Mouse (Mus musculus): ENCODE results near the gene Krtap5-1. TPM values are rescaled to one million over a fixed set of nuclear protein-coding genes. Genes with fewer than 3 reads are reported as not detected.
"Not testable (repeated sequence)": the region's sequence is repeated elsewhere in the genome, so short reads cannot be mapped to it uniquely, and the experiment has no call there.

Krtap5-1 gene
- polyA plus RNA-seq, 1 experiment from 2014 or later = not detected

DNA sequence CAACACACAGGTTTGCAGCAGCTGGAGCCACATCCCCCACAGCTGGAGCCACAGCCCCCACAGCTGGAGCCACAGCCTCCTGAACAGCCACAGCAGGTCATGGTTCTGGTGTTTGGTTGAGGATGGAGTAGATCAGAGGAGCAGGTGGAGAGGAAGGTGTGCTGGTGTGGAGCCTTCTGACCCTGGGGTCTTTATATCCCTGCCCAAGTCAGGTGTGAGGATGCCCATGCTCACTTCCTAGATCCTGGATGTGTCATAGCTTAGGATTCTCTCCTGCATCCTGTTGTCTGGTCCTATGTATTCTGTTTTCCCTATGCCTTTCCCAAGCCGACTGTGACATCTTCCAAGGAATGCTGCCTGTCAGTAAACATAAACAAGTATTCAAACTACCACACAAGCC is 38.7 kb downstream of the Krtap5-1 start, which contains the start of gene Gm2431:
Gene Gm2431, minus strand, starts transcription at position 101 of the 400 bp plus-strand sequence.
- not testable (repeated sequence) for H3K4me1 ChIP-seq (ENCODE audit: control insufficient read depth, insufficient read depth, low read length); ATAC-seq (ENCODE audit: insufficient number of reproducible peaks, insufficient read depth, low FRiP score, low read depth); H3K9ac ChIP-seq (replicated peaks; ENCODE audit: low read depth, low read length); H3K4me2 ChIP-seq (replicated peaks; ENCODE audit: low read depth, low read length); H3K36me3 ChIP-seq (ENCODE audit: control insufficient read depth, insufficient read depth, low read length); H3K27ac ChIP-seq (ENCODE audit: low read length); H3K9me3 ChIP-seq (ENCODE audit: control insufficient read depth, low read depth, low read length); H3K4me3 ChIP-seq (ENCODE audit: low read depth, low read length); H3K27me3 ChIP-seq (ENCODE audit: control insufficient read depth, insufficient read depth, low read length)
- WGBS = 29% methylated on average over 1 of the region's 1 CpGs

DNA sequence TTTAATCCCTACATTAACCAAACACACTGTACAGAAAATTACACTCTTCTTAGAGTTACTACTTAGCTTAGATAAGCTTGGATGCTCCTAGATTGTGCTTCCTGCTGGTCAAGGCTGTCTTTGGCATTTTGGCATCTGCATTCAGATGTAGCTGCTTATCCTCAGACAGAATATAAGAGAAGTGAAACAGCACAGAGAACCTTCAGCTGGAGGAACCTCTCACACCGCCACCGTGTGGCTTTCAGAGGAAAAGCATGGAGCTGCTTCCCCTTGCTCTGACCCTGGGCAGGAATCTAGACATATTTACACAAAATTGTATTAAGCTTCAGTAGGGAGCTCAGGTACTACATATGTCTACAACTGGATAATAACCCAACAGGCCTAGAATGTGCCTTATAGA is 41.4 kb downstream of the Krtap5-1 start:
- H3K27me3 ChIP-seq (ENCODE audit: control insufficient read depth, insufficient read depth, low read length) = no peaks in the 10 kb centered on the region
- H3K27ac ChIP-seq (ENCODE audit: low read length) = no peak overlapping the region
- H3K4me2 ChIP-seq (replicated peaks; ENCODE audit: low read depth, low read length) = no peak overlapping the region
- no peak overlapping the region for H3K4me3 ChIP-seq (ENCODE audit: low read depth, low read length)
- H3K9ac ChIP-seq (replicated peaks; ENCODE audit: low read depth, low read length) = no peak overlapping the region
- no peaks in the 10 kb centered on the region for H3K36me3 ChIP-seq (ENCODE audit: control insufficient read depth, insufficient read depth, low read length)
- WGBS = 2% methylated on average over 2 of the region's 2 CpGs
- no peaks in the 10 kb centered on the region for H3K4me1 ChIP-seq (ENCODE audit: control insufficient read depth, insufficient read depth, low read length)
- no peaks in the 10 kb centered on the region for H3K9me3 ChIP-seq (ENCODE audit: control insufficient read depth, low read depth, low read length)
- ATAC-seq (ENCODE audit: insufficient number of reproducible peaks, insufficient read depth, low FRiP score, low read depth) = no peak

DNA sequence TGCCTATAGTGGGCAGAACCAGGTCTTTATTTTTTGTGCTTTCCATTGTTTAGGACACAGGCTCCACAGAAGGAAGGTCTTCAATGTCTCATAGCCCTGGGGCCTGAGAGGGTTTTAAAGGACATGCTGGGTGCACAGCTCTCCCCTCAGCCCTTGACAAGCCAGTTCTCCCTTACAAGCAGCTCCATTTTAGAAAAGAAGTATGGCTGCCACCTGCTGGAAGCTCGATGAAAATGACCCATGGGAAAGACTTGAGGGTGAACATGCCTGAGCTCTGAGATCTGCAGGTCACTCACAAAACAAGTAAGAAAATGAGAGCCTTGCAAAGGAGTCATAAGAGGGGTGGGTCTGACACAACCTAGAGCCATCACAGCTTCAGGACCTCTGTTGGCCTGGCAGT is 47.1 kb downstream of the Krtap5-1 start:
- H3K36me3 ChIP-seq (ENCODE audit: control insufficient read depth, insufficient read depth, low read length) = no peaks in the 10 kb centered on the region
- H3K4me1 ChIP-seq (ENCODE audit: control insufficient read depth, insufficient read depth, low read length) = no peaks in the 10 kb centered on the region
- no peaks in the 10 kb centered on the region for H3K9me3 ChIP-seq (ENCODE audit: control insufficient read depth, low read depth, low read length)
- H3K4me2 ChIP-seq (replicated peaks; ENCODE audit: low read depth, low read length) = no peak overlapping the region
- H3K9ac ChIP-seq (replicated peaks; ENCODE audit: low read depth, low read length) = no peak overlapping the region
- ATAC-seq (ENCODE audit: insufficient number of reproducible peaks, insufficient read depth, low FRiP score, low read depth) = no peak
- H3K4me3 ChIP-seq (ENCODE audit: low read depth, low read length) = no peak overlapping the region
- no peaks in the 10 kb centered on the region for H3K27me3 ChIP-seq (ENCODE audit: control insufficient read depth, insufficient read depth, low read length)
- WGBS = 0% methylated on average over 1 of the region's 1 CpGs
- H3K27ac ChIP-seq (ENCODE audit: low read length) = no peak overlapping the region

Other genes starting within 250 kb of the Krtap5-1 start
- gene Mob2, start 236.1 kb downstream of the Krtap5-1 start, polyA plus RNA-seq (2014; fragmentation: Nextera tagmentation; extraction: Ambion mirVana) = 66.8 and 68.2 TPM in 2 replicates
- gene Dusp8, start 201.3 kb downstream of the Krtap5-1 start, polyA plus RNA-seq (2014; fragmentation: Nextera tagmentation; extraction: Ambion mirVana) = 5.2 and 6.4 TPM in 2 replicates
- gene Gm45618, start 176.4 kb downstream of the Krtap5-1 start, polyA plus RNA-seq (2014; fragmentation: Nextera tagmentation; extraction: Ambion mirVana) = not detected in 2 replicates
- not detected in 2 replicates for gene Gm39115, start 161.1 kb downstream of the Krtap5-1 start, polyA plus RNA-seq (2014; fragmentation: Nextera tagmentation; extraction: Ambion mirVana)
- gene Gm45337, start 152.5 kb downstream of the Krtap5-1 start, polyA plus RNA-seq (2014; fragmentation: Nextera tagmentation; extraction: Ambion mirVana) = not detected in 2 replicates
- not detected in 2 replicates for gene Gm29735, start 140.0 kb downstream of the Krtap5-1 start, polyA plus RNA-seq (2014; fragmentation: Nextera tagmentation; extraction: Ambion mirVana)
- not detected in 2 replicates for gene Gm4553, start 131.4 kb downstream of the Krtap5-1 start, polyA plus RNA-seq (2014; fragmentation: Nextera tagmentation; extraction: Ambion mirVana)
- not detected in 2 replicates for gene Krtap5-2, start 121.1 kb downstream of the Krtap5-1 start, polyA plus RNA-seq (2014; fragmentation: Nextera tagmentation; extraction: Ambion mirVana)
- gene Gm10153, start 106.7 kb downstream of the Krtap5-1 start, polyA plus RNA-seq (2014; fragmentation: Nextera tagmentation; extraction: Ambion mirVana) = not detected in 2 replicates
- gene Krtap5-3, start 95.8 kb downstream of the Krtap5-1 start, polyA plus RNA-seq (2014; fragmentation: Nextera tagmentation; extraction: Ambion mirVana) = not detected in 2 replicates
- gene Gm7579, start 85.3 kb downstream of the Krtap5-1 start, polyA plus RNA-seq (2014; fragmentation: Nextera tagmentation; extraction: Ambion mirVana) = not detected in 2 replicates
- gene Krtap5-5, start 67.1 kb downstream of the Krtap5-1 start, polyA plus RNA-seq (2014; fragmentation: Nextera tagmentation; extraction: Ambion mirVana) = not detected in 2 replicates
- gene Gm40460, start 56.0 kb downstream of the Krtap5-1 start, polyA plus RNA-seq (2014; fragmentation: Nextera tagmentation; extraction: Ambion mirVana) = not detected in 2 replicates
- not detected in 2 replicates for gene Gm2431, start 38.8 kb downstream of the Krtap5-1 start, polyA plus RNA-seq (2014; fragmentation: Nextera tagmentation; extraction: Ambion mirVana)
- not detected in 2 replicates for gene Gm4559, start 22.8 kb downstream of the Krtap5-1 start, polyA plus RNA-seq (2014; fragmentation: Nextera tagmentation; extraction: Ambion mirVana)
- gene Krtap5-4, start 6.4 kb upstream of the Krtap5-1 start, polyA plus RNA-seq (2014; fragmentation: Nextera tagmentation; extraction: Ambion mirVana) = not detected in 2 replicates
- gene Ifitm10, start 76.6 kb upstream of the Krtap5-1 start, polyA plus RNA-seq (2014; fragmentation: Nextera tagmentation; extraction: Ambion mirVana) = 1.2 and 2.5 TPM in 2 replicates
- not detected in 2 replicates for gene Gm49369, start 85.5 kb upstream of the Krtap5-1 start, polyA plus RNA-seq (2014; fragmentation: Nextera tagmentation; extraction: Ambion mirVana)
- gene Ctsd, start 90.9 kb upstream of the Krtap5-1 start, polyA plus RNA-seq (2014; fragmentation: Nextera tagmentation; extraction: Ambion mirVana) = 267 and 273 TPM in 2 replicates
- gene Syt8, start 137.7 kb upstream of the Krtap5-1 start, polyA plus RNA-seq (2014; fragmentation: Nextera tagmentation; extraction: Ambion mirVana) = 4.8 and 6.6 TPM in 2 replicates
- gene Tnni2, start 144.7 kb upstream of the Krtap5-1 start, polyA plus RNA-seq (2014; fragmentation: Nextera tagmentation; extraction: Ambion mirVana) = 4.6 and 5.8 TPM in 2 replicates
- 194 and 211 TPM in 2 replicates for gene Lsp1, start 163.7 kb upstream of the Krtap5-1 start, polyA plus RNA-seq (2014; fragmentation: Nextera tagmentation; extraction: Ambion mirVana)
- gene Tnnt3, start 201.7 kb upstream of the Krtap5-1 start, polyA plus RNA-seq (2014; fragmentation: Nextera tagmentation; extraction: Ambion mirVana) = 2.2 and 2.6 TPM in 2 replicates
- gene Mrpl23, start 235.6 kb upstream of the Krtap5-1 start, polyA plus RNA-seq (2014; fragmentation: Nextera tagmentation; extraction: Ambion mirVana) = 32.6 and 35.6 TPM in 2 replicates